Mouse (Mus musculus): ENCODE measurements around the gene Mettl7a3. TPM values are rescaled to one million over a fixed set of nuclear protein-coding genes. Genes with fewer than 3 reads are reported as not detected.
"Not testable (repeated sequence)": the region's sequence is repeated elsewhere in the genome, so short reads cannot be mapped to it uniquely, and the experiment has no call there.

Gene Mettl7a3
- under 1 TPM; 0.30 to 0.57 TPM for total RNA-seq (2021)
- long read RNA-seq, result 0 reads

DNA sequence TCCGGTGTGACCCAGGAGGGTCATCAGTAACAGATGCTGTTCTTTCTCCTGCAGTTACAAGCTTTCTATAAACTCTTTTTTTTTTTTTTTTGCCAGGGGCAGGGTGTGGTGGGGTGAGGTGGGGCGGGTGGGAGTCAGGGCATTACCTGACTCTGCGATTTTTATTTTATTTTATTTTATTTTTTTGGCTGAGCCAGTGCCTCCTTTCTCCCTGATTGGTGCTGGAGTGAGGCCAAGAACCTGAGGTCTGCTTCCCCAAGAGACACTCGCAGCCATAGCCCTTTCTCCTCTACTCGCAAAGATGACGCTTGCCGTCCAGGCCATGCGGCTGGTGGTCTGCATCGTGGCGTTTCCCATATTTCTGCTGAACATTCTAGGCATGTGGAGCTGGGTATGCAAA lies at the start of gene Mettl7a3:
Gene Mettl7a3, plus strand, starts transcription at position 301 of the 400 bp plus-strand sequence.
- no peak for DNase-seq (ENCODE audit: low spot score in 2 of 2)

DNA sequence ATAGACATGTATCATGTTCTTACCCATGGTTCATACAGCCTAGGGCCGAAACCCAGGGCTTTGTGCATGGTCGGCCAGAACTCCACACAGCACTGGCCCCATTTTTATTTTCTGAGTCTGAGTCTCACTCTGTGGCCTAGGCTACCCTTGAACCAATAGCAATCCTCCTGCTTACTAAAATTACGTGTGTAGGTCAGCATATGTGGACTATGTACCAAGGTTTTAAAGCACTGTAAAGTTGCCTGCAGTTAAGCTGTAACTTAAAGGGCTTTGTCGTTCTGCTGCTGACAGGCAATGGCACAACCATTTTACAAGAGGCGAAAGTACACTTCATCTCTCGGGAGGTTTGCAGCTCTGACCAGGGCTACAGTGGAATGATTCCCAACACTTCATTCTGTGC lies 45.7 kb upstream of the Mettl7a3 start:
- no peak for DNase-seq (ENCODE audit: low spot score in 2 of 2)

DNA sequence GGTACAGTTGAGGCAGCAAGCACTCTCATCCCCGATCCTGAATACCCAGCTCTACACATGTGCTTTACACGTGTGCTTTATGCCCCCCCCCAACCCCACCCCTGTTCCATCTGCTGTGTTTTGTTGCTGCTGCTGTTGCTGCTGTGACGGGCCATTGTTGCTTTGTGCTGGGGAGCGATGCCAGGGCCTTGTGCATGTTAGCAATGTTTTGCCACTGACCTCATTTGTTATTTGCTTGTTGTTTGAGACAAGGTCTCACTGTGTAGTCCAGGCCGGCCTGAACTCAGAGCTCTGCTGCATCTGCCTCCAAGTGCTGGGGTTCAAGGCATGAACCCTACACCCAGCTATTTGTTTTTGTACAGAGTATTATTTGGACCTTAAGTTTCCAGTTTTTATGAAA lies 43.9 kb upstream of the Mettl7a3 start:
- peak in 1 of 2 experiments; percentile 62 for DNase-seq (ENCODE audit: low spot score in 2 of 2)

DNA sequence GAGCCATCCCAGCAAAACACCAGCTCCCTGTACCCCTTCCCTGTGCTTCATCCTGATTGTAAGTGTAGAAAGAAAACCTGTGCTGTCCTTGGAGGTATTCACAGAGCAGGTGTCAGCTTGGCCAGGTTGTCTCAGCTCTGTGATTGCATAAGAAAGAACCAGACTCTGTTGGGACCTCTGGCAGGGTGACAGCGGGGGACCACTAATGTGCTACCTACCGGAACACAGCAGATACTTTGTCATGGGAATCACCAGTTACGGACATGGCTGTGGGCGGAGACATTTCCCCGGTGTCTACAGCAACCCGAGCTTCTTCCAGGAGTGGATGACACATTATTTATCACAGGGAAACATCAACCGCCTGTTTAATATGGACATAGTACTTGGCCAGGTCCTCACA lies 42.4 kb upstream of the Mettl7a3 start:
- no peak for DNase-seq (ENCODE audit: low spot score in 2 of 2)

DNA sequence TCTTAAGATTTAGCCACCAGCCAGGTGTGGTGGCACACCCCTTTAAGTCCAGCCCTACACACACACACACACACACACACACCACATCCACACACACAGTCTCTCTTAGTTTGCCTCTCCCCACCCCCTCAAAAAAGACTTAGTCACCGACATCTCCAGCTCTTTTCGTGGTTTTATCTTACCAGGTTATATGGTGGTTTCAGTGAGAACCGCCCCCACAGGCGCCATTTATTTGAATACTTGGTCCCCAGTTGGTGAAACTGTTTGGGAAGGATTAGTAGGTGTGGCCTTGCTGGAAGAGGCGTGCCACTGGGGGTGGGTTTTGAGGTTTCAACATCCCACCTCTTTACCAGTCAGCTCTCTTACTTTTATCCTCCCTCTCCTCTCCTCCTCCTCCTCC lies 36.9 kb upstream of the Mettl7a3 start:
- no peak for DNase-seq (ENCODE audit: low spot score in 2 of 2)

DNA sequence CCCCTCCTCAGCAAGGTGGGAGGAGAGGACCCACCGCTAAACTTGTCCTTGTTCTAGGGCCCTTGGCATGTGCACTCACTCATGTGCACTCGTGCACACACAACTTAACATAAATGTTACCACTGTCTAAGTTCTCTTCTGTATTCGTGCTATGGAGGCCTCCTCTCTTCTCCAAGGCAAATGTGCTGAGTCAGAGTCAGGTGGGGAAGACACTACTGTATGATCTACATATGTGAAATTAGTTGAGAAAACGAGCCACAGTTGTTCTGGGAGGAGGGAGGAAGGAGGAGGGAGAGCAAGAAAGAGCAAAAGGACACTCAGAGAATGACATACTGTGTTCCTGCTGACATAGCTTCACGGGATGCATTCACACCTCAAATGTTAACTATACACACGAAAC lies 34.2 kb upstream of the Mettl7a3 start:
- no peak for DNase-seq (ENCODE audit: low spot score in 2 of 2)

DNA sequence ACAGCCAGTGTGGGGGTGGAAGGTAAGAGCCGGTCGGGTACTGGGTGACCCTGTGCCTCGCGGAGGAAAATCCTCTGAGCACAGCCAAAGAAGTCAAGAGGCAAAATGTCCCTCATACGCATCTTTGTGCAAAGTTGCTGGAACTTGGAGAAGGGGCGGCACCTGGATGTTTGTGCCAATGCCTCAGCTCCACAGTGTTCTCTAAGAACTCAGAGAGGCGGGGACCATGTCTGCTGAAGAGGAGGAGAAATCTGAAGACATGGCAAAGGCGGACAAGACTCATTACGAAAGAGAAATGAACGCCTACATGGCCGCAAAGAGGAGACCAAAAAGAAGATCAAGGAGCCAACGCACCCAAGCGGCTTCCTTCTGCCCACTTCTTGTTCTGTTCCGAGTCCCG lies 33.2 kb upstream of the Mettl7a3 start:
- no peak for DNase-seq (ENCODE audit: low spot score in 2 of 2)

DNA sequence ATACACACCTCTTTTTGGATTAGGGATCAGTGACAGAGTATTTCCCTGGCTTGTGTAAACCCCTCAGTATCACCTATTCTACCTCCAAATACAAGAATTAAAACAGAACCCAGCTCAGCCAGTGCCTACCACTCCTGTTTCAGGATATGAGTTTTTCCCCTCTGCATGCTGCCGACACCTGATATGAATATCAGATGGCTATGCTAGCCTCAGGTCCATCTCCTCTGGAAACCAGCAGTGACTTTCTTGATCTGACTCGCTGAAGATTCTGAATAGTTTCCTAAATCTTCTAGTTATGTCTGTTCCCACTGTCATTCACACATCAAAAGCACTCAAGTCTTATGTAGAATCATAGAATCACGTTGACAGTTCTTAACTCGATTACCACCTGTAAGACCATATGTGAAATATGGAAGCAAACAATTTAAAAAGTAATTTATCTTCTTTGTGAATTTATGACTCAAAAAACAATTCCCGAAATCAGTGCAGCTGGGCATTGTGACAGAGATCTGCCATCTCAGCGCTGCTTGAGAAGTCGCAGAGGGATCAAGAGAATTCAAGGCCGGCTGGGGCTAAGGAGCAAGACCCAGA lies 31.2 kb upstream of the Mettl7a3 start:
- no peak for DNase-seq (ENCODE audit: low spot score in 2 of 2)

DNA sequence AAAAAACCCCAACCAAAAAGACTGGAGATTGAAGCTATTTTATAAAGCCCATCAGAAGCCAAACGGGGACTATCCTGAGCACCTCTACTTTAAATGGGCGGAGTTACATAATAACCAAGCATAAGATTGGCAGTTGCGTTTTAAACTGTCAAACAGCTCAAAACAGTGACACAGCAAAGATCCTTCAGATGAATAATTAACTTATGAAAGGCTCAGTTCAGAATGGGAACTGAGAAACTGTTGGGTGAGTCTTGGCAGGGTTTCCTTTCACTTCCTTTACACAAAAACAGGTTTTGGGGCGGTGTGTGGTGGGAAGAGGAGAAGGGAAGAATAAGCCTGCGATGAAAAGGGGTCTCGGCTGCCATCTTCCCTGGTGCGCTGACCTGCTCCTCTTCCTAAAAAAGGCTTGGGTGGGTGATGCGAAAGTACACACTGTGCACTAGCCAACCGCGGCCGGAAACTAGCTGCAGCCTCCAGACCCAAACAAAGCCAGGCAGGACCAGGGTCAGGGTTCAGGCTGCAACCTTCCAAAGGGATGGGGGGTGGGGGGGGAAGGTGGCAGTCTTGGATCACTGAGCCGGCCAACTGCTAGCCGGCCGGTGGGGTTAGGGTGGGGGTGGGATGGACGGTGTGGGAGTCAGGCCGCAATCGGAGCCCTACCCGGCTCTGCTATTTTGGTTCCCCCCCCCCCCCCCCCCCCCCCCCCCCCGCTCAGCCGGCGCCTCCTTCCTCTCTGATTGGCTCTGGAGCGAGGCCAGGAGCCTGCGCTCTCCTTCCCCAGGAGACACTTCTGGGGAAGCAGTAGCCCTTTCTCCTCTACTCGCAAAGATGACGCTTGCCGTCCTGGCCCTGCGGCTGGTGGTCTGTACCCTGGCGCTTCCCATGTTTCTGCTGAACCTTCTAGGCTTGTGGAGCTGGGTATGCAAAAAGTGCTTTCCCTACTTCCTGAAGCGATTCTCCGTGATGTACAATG lies 30.4 kb upstream of the Mettl7a3 start, which contains the start of gene Mettl7a1:
Gene Mettl7a1, plus strand, starts transcription at position 122 of the 973 bp plus-strand sequence.
- peak; percentile 75 to 90 for DNase-seq (ENCODE audit: low spot score in 2 of 2)

DNA sequence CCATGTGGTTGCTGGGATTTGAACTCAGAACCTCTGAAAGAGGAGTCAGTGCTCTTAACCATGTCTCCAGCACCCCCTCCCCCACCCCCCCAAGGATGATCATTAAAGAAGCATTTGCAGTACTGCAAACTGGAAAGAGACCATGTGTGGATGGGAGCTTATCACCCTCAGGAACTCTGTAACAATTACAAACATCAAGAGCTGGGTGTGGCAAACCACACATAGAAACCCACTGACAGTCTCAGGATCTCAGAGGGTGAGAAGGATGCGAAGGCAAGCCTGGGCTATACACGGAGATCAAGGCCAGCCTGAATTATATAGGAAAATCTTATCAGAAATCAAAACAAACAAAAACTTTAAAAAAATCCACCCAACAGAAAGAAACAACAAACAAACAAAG lies 28.5 kb upstream of the Mettl7a3 start:
- DNase-seq (ENCODE audit: low spot score in 2 of 2), result no peak

DNA sequence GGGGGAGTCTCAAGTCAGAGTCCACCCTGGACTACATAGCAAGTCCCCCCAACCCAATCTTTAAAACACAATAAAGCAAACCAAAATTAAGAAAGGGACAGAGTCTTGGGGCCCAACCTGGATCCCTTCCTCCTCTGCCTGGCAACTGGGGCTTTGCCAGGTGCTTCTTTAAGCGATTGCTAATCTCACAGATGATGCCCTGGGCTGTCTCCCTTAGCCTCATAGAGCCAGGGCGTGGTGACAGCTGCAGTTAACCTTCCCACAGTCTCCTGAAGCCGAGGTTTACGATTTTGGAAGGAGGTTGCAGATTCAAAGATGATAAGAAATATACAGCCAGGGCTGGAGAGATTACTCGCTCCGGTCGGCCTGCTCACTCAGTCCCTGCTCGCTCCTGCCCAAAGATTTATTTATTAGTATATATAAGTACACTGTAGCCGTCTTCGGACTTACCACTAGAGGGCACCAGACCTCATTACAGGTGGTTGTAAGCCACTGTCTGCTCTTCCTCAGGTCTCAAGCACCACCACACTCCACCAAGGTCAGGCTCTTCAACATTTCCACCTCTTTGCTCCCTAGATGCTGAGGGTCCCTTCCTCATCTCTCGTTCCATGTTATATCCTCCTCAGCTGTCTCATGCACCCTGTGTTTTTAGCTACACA lies 27.2 kb upstream of the Mettl7a3 start:
- peak in 1 of 2 experiments; percentile 42 for DNase-seq (ENCODE audit: low spot score in 2 of 2)

DNA sequence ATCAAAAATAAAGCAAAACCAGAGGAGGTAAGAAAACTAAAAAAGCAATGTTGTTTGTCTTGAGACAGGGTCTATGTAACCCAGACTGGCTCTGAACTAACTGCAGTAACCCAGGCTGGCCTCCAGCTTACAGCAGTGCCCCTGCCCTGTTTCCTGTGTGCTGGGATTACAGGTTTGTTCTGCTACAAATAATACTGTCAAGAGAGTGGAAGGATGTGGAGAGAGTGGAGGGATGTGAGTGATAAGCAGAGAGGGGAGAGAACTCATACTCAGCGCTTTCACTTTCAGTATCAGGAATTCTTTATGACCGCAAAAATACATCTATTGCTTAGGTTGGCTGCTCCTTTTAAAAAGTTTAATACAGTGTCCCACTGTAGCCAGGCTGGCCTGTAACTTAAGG lies 22.4 kb upstream of the Mettl7a3 start:
- DNase-seq (ENCODE audit: low spot score in 2 of 2), result no peak

DNA sequence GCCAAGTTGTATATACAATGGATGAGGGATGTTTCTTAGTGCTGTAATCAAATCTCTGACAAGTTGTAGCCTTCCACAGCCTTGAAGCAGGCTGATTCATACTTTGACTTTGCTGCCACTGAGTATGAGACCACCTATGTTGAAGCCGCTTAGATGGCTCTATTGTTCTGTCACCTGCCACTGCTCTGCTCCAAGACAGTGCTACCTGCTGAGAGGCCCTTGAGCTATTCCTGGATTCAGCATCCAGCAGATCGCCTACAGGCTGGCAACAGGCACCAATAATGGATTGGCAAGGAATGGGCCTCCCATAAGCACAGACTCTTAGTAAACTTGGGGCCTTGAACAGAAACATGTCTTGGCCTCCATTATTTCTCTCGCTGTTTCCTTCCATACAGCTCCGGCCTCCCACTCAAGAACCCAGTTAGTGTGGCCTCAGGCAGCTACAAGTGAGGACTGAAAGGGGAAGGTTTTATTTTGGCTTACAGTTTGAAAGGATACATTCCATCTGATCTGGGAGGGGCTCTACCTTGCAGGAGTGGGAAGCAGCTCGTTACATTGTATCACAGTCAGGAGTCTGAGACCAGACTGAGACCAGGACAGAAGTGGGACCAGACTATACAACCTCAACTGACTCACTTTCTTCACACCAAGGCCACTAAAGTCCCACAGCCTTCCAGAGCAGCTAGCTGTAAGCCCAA lies 20.1 kb upstream of the Mettl7a3 start:
- DNase-seq (ENCODE audit: low spot score in 2 of 2), result no peak

DNA sequence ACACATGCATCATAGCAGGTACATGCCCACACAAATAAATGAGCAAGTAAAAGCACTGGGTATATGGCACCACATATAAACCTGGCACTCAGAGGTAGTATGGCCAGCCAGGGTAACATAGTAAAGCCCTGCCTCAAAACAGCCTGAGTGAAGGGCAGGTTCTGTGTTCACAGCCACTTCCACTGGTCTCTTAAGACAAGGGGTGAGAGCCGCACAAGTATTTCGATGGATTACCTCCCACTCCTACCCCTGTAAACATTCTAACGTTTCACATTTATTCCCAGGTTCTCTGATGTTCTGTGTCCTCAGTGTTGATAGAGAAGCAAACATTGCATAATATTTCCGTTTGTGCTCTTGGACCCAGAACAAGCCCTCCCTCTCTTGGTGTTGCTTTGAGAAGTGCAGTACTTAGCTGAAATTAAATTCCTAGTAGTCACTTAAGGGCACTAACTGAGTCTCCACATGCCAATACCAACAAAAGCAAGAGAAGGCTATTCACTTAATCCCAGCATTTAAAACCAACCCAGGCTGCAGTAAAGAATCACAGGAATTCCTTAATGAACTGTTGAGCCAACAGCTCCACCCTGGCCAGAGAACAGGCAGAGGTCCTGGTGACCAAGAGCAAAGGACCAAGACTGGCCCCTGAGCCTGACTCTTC lies 16.6 kb upstream of the Mettl7a3 start:
- not testable (repeated sequence) for DNase-seq (ENCODE audit: low spot score in 2 of 2)

DNA sequence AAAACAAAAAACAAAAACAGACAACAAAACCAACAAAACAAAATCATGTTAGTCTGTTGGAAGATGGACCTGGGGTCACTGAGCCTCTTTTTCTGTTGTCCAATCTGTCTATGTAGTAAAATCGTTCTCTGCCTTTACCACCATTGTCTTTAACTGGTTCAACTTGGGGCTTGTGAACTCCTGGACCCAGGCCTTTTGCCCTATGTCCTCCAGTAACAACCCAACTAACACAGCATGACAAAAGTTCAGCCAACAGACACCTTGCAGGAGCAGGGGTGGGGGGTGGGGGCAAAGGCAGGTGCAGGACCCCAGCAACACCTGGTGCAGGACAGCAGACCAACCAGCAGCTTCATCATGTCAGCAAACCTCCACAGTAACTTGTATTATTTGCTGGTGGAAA lies 14.8 kb upstream of the Mettl7a3 start:
- no peak for DNase-seq (ENCODE audit: low spot score in 2 of 2)

DNA sequence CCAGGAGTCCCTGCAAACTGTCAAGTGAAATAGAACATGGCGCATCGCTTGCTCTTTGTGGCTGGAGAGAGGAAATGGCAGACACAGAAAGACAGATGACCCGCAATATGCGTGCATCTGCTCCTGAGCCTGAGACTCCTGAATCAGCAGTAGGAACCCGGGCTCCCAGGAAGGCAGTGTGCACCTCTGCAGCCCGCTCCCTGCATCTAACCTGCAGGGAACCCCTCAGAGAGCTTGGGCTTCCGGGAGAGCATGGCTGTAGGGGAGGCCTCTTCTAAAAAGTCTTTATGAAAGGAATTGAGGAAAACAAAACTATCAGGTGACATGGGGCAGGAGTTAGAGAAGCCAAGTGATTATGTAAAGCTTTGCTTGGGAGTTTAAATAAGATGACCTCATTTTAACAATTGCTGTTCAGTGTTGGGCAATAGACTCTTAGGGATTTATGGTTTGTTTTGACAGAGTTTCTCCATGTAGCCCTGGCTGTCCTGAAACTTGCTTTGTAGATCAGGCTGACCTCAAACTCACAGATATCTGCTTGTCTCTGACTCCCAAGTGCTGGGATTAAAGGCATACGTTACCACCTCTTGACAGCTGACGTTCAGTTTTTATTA lies 14.3 kb upstream of the Mettl7a3 start:
- DNase-seq (ENCODE audit: low spot score in 2 of 2), result no peak

DNA sequence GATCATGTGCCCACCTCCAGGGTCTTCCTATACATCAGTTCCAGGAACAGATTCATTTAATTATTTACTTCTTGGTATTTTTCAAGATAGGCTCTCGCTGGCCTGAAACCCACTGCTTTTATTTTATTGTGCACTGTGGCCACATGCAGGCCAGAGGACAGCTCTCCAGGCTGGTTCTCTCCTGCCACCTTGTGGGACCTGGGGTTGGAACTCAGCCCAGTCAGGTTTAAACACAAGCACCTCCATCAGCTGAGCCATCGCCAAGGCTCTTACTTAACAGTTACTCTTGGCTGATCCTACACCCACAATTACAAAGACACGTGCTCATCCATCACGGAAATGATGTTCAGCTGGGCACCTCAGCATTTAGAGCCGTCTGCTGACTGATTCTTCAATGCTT lies 13.6 kb upstream of the Mettl7a3 start:
- no peak for DNase-seq (ENCODE audit: low spot score in 2 of 2)

DNA sequence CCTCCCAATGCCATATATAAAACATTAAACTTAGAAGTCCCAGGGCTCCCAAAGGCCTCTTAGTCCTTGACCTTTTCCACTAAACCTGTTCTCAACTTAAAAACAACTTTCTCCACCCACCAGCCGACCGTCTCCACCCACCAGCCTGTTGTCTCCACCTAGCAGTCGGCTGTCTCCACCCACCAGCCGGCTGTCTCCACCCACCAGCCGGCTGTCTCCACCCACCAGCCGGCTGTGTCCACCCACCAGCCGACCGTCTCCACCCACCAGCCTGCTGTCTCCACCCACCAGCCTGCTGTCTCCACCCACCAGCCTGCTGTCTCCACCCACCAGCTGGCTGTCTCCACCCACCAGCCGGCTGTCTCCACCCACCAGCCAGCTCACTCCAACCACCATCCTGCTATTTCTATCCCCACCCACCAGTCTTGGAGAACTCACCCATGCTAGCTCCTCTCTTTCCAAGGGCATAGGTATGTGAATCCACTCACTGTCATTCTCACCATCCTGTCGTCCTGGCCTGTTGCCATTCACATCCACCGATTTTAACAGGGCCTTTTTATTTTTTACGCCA lies 10.6 kb upstream of the Mettl7a3 start:
- peak in 1 of 2 experiments; percentile 45 for DNase-seq (ENCODE audit: low spot score in 2 of 2)

DNA sequence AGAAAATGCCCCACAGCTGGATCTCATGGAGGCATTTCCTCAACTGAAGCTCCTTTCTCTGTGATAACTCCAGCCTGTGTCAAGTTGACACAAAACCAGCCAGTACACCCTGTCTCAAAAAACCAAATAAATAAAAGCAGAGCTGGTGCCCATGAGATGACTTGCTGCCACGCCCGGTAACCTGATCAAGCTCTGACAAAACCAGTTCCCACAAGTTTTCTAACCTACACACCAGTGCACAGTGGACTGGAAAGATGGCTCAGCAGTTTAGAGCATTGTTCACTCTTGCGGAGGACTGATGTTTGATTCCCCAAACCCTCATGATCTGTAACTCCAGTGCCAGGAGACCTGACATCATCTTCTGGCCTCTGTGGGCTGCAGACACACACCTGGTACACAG lies 9.5 kb upstream of the Mettl7a3 start:
- no peak for DNase-seq (ENCODE audit: low spot score in 2 of 2)

DNA sequence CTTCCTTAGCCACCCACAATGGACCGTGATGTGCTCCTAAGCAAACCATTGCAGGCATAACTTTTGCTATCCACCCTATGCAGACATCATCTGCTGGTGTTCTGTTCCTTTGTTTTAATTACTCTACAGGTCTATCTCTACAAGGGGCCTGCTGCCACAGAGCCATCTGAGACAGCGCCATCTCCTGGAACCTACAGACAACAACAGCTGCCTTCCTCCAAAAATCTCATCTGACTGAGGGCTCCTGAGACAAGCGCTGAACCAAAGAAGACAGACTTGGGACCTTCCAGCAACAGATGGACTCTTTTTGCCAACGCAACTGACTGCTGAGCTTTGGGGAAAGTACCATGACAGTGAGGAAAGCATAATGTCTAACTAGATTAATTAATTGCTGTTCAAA lies 6.6 kb upstream of the Mettl7a3 start:
- DNase-seq (ENCODE audit: low spot score in 2 of 2), result not testable (repeated sequence)

Data from layer of hippocampus, adult 18-20 months (tissue).